Mouse (Mus musculus): ENCODE data around the gene 2610528J11Rik. TPM values are rescaled to one million over a fixed set of nuclear protein-coding genes. Genes with fewer than 3 reads are reported as not detected.

2610528J11Rik gene
- total RNA-seq, 2 experiments from 2014 or later: not detected

Other genes with a start within 250 kb of the 2610528J11Rik start
- not detected in 2 replicates for gene Ptprf, start 235.6 kb upstream of the 2610528J11Rik start, total RNA-seq (2015; ENCODE audit: low replicate concordance)
- not detected in 2 replicates for gene Ptprf, start 235.6 kb upstream of the 2610528J11Rik start, total RNA-seq (2017; ENCODE audit: low replicate concordance)
- gene Szt2, start 117.7 kb upstream of the 2610528J11Rik start, total RNA-seq (2015; ENCODE audit: low replicate concordance): 13.3 and 14.2 TPM in 2 replicates
- gene Szt2, start 117.7 kb upstream of the 2610528J11Rik start, total RNA-seq (2017; ENCODE audit: low replicate concordance): 14.1 and 21.6 TPM in 2 replicates
- gene Med8, start 117.7 kb upstream of the 2610528J11Rik start, total RNA-seq (2015; ENCODE audit: low replicate concordance): 30.0 and 32.2 TPM in 2 replicates
- 37.6 and 66.2 TPM in 2 replicates for gene Med8, start 117.7 kb upstream of the 2610528J11Rik start, total RNA-seq (2017; ENCODE audit: low replicate concordance)
- 15.2 and 35.9 TPM in 2 replicates for gene Elovl1, start 98.9 kb upstream of the 2610528J11Rik start, total RNA-seq (2015; ENCODE audit: low replicate concordance)
- gene Elovl1, start 98.9 kb upstream of the 2610528J11Rik start, total RNA-seq (2017; ENCODE audit: low replicate concordance): 21.7 and 22.0 TPM in 2 replicates
- 25.1 and 32.5 TPM in 2 replicates for gene Cdc20, start 89.6 kb upstream of the 2610528J11Rik start, total RNA-seq (2015; ENCODE audit: low replicate concordance)
- 30.8 and 46.6 TPM in 2 replicates for gene Cdc20, start 89.6 kb upstream of the 2610528J11Rik start, total RNA-seq (2017; ENCODE audit: low replicate concordance)
- gene Mpl, start 69.5 kb upstream of the 2610528J11Rik start, total RNA-seq (2015; ENCODE audit: low replicate concordance): 3.6 TPM in 1 of 2 replicates, not detected in the other
- gene Mpl, start 69.5 kb upstream of the 2610528J11Rik start, total RNA-seq (2017; ENCODE audit: low replicate concordance): 1.1 TPM in 1 of 2 replicates, not detected in the other
- not detected in 2 replicates for gene Tie1, start 36.9 kb upstream of the 2610528J11Rik start, total RNA-seq (2015; ENCODE audit: low replicate concordance)
- 0.85 TPM in 1 of 2 replicates, not detected in the other for gene Tie1, start 36.9 kb upstream of the 2610528J11Rik start, total RNA-seq (2017; ENCODE audit: low replicate concordance)
- gene Tmem125, start 17.0 kb downstream of the 2610528J11Rik start, total RNA-seq (2015; ENCODE audit: low replicate concordance): not detected in 2 replicates
- gene Tmem125, start 17.0 kb downstream of the 2610528J11Rik start, total RNA-seq (2017; ENCODE audit: low replicate concordance): not detected in 2 replicates
- gene Cfap57, start 93.8 kb downstream of the 2610528J11Rik start, total RNA-seq (2015; ENCODE audit: low replicate concordance): 0.63 TPM in 1 of 2 replicates, not detected in the other
- gene Cfap57, start 93.8 kb downstream of the 2610528J11Rik start, total RNA-seq (2017; ENCODE audit: low replicate concordance): 0.51 and 0.84 TPM in 2 replicates
- gene Ebna1bp2, start 93.8 kb downstream of the 2610528J11Rik start, total RNA-seq (2015; ENCODE audit: low replicate concordance): 28.4 and 35.1 TPM in 2 replicates
- gene Ebna1bp2, start 93.8 kb downstream of the 2610528J11Rik start, total RNA-seq (2017; ENCODE audit: low replicate concordance): 12.6 and 20.6 TPM in 2 replicates
- not detected in 2 replicates for gene Olfr62, start 132.0 kb downstream of the 2610528J11Rik start, total RNA-seq (2015; ENCODE audit: low replicate concordance)
- gene Olfr62, start 132.0 kb downstream of the 2610528J11Rik start, total RNA-seq (2017; ENCODE audit: low replicate concordance): not detected in 2 replicates
- not detected in 2 replicates for gene Olfr1342, start 165.8 kb downstream of the 2610528J11Rik start, total RNA-seq (2015; ENCODE audit: low replicate concordance)
- not detected in 2 replicates for gene Olfr1342, start 165.8 kb downstream of the 2610528J11Rik start, total RNA-seq (2017; ENCODE audit: low replicate concordance)
- gene Olfr1341, start 176.5 kb downstream of the 2610528J11Rik start, total RNA-seq (2015; ENCODE audit: low replicate concordance): not detected in 2 replicates
- not detected in 2 replicates for gene Olfr1341, start 176.5 kb downstream of the 2610528J11Rik start, total RNA-seq (2017; ENCODE audit: low replicate concordance)
- gene Olfr1340, start 193.1 kb downstream of the 2610528J11Rik start, total RNA-seq (2015; ENCODE audit: low replicate concordance): not detected in 2 replicates
- not detected in 2 replicates for gene Olfr1340, start 193.1 kb downstream of the 2610528J11Rik start, total RNA-seq (2017; ENCODE audit: low replicate concordance)
- gene Olfr1339, start 205.2 kb downstream of the 2610528J11Rik start, total RNA-seq (2015; ENCODE audit: low replicate concordance): not detected in 2 replicates
- not detected in 2 replicates for gene Olfr1339, start 205.2 kb downstream of the 2610528J11Rik start, total RNA-seq (2017; ENCODE audit: low replicate concordance)
- gene Olfr1338, start 231.7 kb downstream of the 2610528J11Rik start, total RNA-seq (2015; ENCODE audit: low replicate concordance): not detected in 2 replicates
- not detected in 2 replicates for gene Olfr1338, start 231.7 kb downstream of the 2610528J11Rik start, total RNA-seq (2017; ENCODE audit: low replicate concordance)

All from erythroblast, adult 5-6 weeks (primary cell).